Mouse (Mus musculus) embryonic fibroblast, embryonic 13.5 days (primary cell): Measurements from ENCODE around the gene Chmp5. TPM values are rescaled to one million over a fixed set of nuclear protein-coding genes. Genes with fewer than 3 reads are reported as not detected.

Experiments used
- H3K27ac ChIP-seq: 2 replicates; pipeline ENCODE4 v1.5.1; 2012; ENCODE audit warnings: low read length, control low read depth, inconsistent platforms; ENCODE audit not compliant: insufficient read depth
- H3K4me1 ChIP-seq: 2 replicates; pipeline ENCODE4 v1.6.1; 2011; ENCODE audit warnings: low read length; ENCODE audit not compliant: control insufficient read depth, insufficient read depth
- H3K4me3 ChIP-seq: 2 replicates; pipeline ENCODE4 v1.5.1; 2011; ENCODE audit warnings: mild to moderate bottlenecking, control low read depth, low read length; ENCODE audit not compliant: insufficient read depth
- CTCF ChIP-seq: IDR thresholded peaks from 2 replicates; pipeline ENCODE4 v1.5.1; 2011; ENCODE audit warnings: mild to moderate bottlenecking, control low read depth, low read length, moderate library complexity, borderline replicate concordance; ENCODE audit not compliant: insufficient read depth
- POLR2A ChIP-seq: IDR thresholded peaks from 2 replicates; pipeline ENCODE4 v1.6.1; 2011; ENCODE audit warnings: low read depth, mild to moderate bottlenecking, control low read depth, low read length, moderate library complexity
- polyA plus RNA-seq: library from polyadenylated mRNA; stranded (reverse); fragments of >200 nt; gene quantifications from 2 replicates; pipeline ENCODE4 v1.2.4, GENCODE M21; 2011; ENCODE audit warnings: low read depth; ENCODE audit not compliant: missing spikeins, insufficient read length

Chmp5 gene
- 118 TPM in 2 replicates for polyA plus RNA-seq

- peak; percentile 83 for TF ChIP-seq POLR2A
- no peak for TF ChIP-seq CTCF
- Histone ChIP-seq H3K4me3 (peak within 1 kb of the TSS; percentile 85), H3K27ac (peak within 1 kb of the TSS; percentile 41), H3K4me1 (0 out of 2 replicates have a peak, but pooled peaks cover 4% of the 10 kb centered on the region)
These were observed at the start of gene Chmp5, which contains the start of gene Bag1 for GRCm38 (mm10) chr4:40948160-40948708. Gene Chmp5 (plus strand): TSS chr4:40948407. Gene Bag1 (minus strand): TSS chr4:40948294.

DNA sequence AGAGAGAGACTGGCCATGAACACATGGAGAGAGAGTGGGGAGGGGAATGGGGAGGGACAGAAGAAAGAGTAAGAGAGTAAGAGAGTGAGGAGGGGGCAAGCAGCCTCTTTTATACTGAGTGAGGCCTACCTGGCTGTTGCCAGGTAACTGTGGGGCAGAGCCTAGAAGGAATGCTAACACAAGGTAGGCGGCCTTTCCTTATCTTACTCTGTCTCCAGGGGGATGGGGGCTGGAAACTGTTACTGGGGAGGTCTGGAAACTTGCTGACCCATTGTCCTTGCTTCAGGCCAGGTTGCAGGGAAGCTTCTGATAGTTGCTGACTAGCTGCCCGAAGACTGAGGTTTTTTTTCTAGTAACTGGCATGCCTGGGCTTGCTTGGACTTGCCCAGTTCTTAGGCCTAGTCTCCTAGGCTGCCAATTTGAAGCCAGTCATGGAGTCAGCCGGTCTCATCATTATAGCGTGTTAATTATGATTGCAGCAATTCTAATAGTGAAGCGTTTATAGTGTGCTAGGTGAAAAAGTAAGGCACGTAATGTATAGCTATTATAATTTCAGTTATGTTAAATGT is 49.6 kb upstream of the Chmp5 start:
- TF ChIP-seq CTCF (no peak), POLR2A (no peak)
- no peak overlapping the region for H3K27ac ChIP-seq
- no peaks in the 10 kb centered on the region for H3K4me1 ChIP-seq
- H3K4me3 ChIP-seq: no peak overlapping the region

- Histone ChIP-seq H3K27ac (no peak overlapping the region), H3K4me3 (no peak overlapping the region), H3K4me1 (no peaks in the 10 kb centered on the region)
- TF ChIP-seq CTCF (no peak), POLR2A (no peak)
These were observed 48.9 kb upstream of the Chmp5 start for GRCm38 (mm10) chr4:40899264-40899663.

- TF ChIP-seq CTCF (no peak), POLR2A (no peak)
- H3K4me3 ChIP-seq: no peak overlapping the region
- H3K4me1 ChIP-seq: no peaks in the 10 kb centered on the region
These were observed 48.1 kb upstream of the Chmp5 start for GRCm38 (mm10) chr4:40900071-40900470.

DNA sequence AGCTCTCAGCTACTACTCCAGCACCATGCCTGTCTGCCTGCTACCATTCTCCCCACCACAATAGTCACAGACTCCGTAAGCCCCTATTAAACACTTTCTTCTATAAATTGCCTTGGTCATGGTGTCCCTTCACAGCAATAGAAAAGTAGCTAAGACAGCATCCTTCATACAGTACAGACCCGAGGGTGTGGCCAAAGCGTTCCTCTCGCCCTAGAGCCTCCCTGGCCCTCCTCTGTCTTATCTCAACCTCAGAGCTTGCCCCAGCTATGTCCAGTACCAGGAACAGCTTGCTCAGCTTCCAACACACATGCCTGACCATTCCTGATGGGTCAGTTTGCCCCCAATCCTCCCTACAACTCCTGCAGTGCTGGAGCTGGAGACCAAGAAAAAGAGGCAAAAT is 47.6 kb upstream of the Chmp5 start:
- TF ChIP-seq POLR2A: no peak
- TF ChIP-seq CTCF: no peak
- H3K4me1 ChIP-seq: no peaks in the 10 kb centered on the region
- no peak overlapping the region for H3K27ac ChIP-seq
- no peak overlapping the region for H3K4me3 ChIP-seq

More at GRCm38 (mm10) chr4:40900071-40900470, 48.1 kb upstream of the Chmp5 start:
- no peak overlapping the region for H3K27ac ChIP-seq

DNA sequence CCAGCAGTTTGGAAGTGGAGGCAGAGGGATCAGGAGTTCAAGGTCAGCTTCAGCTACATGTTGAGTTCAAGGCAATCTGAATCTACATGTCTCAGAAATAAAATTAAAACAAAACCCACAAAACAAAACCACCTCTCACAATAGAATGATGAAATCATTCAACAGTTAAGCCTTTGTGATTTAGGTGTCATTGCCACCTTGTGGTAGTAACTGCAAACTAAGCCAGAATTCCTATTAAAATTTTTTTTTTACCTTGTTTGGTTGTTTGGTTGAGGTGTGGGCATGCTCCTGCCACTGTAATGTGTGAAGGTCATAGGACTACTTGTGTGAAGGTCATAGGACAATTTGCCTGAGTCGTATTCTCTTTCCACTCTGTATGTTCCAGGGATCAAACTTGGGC is 41.9 kb upstream of the Chmp5 start:
- no peak for TF ChIP-seq CTCF
- no peaks in the 10 kb centered on the region; the same call in 1 of the 2 replicates for H3K4me1 ChIP-seq
- no peak overlapping the region for H3K27ac ChIP-seq
- H3K4me3 ChIP-seq: no peak overlapping the region

- Histone ChIP-seq H3K27ac (no peak overlapping the region), H3K4me3 (no peak overlapping the region), H3K4me1 (no peaks in the 10 kb centered on the region; the same call in 1 of the 2 replicates)
- TF ChIP-seq CTCF: no peak
- no peak for TF ChIP-seq POLR2A
These were observed 39.8 kb upstream of the Chmp5 start for GRCm38 (mm10) chr4:40908261-40908969.

GRCm38 (mm10) chr4:40914287-40914867 is 33.8 kb upstream of the Chmp5 start:
- no peaks in the 10 kb centered on the region for H3K4me1 ChIP-seq
- H3K27ac ChIP-seq: no peak overlapping the region
- no peak for TF ChIP-seq CTCF
- no peak for TF ChIP-seq POLR2A
- H3K4me3 ChIP-seq: no peak overlapping the region

GRCm38 (mm10) chr4:40915947-40916346 is 32.3 kb upstream of the Chmp5 start:
- Histone ChIP-seq H3K4me3 (no peak overlapping the region), H3K4me1 (no peaks in the 10 kb centered on the region), H3K27ac (no peak overlapping the region)
- TF ChIP-seq CTCF (no peak), POLR2A (no peak)
